Mouse (Mus musculus): ENCODE data around the gene Piwil1. TPM values are rescaled to one million over a fixed set of nuclear protein-coding genes. Genes with fewer than 3 reads are reported as not detected.
A peak's percentile ranks its signal among the peaks of the same experiment; 100 is the strongest.

Gene Piwil1
- total and polyA plus RNA-seq, 3 experiments: not detected

GRCm38 (mm10) chr5:128732416-128733014 lies 30.2 kb downstream of the Piwil1 start:
- H3K9me3 ChIP-seq (replicated peaks; ENCODE audit: insufficient read depth, low read length): no peaks in the 10 kb centered on the region
- H3K9ac ChIP-seq (ENCODE audit: control insufficient read depth, low read depth, low read length, poor library complexity, severe bottlenecking): no peak overlapping the region
- H3K36me3 ChIP-seq (ENCODE audit: control insufficient read depth in 1 of 2, insufficient read depth in 2 of 2, low read length in 2 of 2): no peaks in the 10 kb centered on the region
- DNase-seq (ENCODE audit: low read depth, low spot score): peak; percentile 3
- no peak overlapping the region for H3K4me3 ChIP-seq (ENCODE audit: control insufficient read depth in 1 of 2, insufficient read depth in 1 of 2, low read depth in 2 of 2, low read length in 2 of 2)
- no peak overlapping the region for H3K27ac ChIP-seq (ENCODE audit: control insufficient read depth, low read depth, low read length)
- no peaks in the 10 kb centered on the region for H3K27me3 ChIP-seq (ENCODE audit: control insufficient read depth in 1 of 2, insufficient read depth in 2 of 2, low read length in 2 of 2)
- TF ChIP-seq JUND (IDR thresholded peaks at IDR 0.05; ENCODE audit: low read depth, low read length) (no peak), NRF1 (IDR thresholded peaks at IDR 0.05; ENCODE audit: insufficient read depth, low read depth, low read length, poor library complexity, severe bottlenecking) (no peak), GABPA (IDR thresholded peaks at IDR 0.05; ENCODE audit: low read depth, low read length) (no peak), CTCF (IDR thresholded peaks at IDR 0.05 in 2 of 3, conservative IDR thresholded peaks at IDR 0.05 in 1 of 3; ENCODE audit: control insufficient read depth in 1 of 3, insufficient read depth in 1 of 3, low read depth in 2 of 3, low read length in 3 of 3, poor library complexity in 1 of 3, severe bottlenecking in 1 of 3) (peak in 2 of 3 experiments; percentile 4 to 20; a peak in 1 of 6 replicates)
- H3K79me2 ChIP-seq (ENCODE audit: control insufficient read depth, insufficient read depth, low read length, poor library complexity): no peaks in the 10 kb centered on the region
- no peaks in the 10 kb centered on the region for H3K4me1 ChIP-seq (ENCODE audit: control insufficient read depth in 1 of 2, insufficient read depth in 2 of 2, low read length in 2 of 2)

- H3K27me3 ChIP-seq (ENCODE audit: control insufficient read depth in 1 of 2, insufficient read depth in 2 of 2, low read length in 2 of 2): no peaks in the 10 kb centered on the region
- H3K79me2 ChIP-seq (ENCODE audit: control insufficient read depth, insufficient read depth, low read length, poor library complexity): no peaks in the 10 kb centered on the region
- TF ChIP-seq SMC3 (IDR thresholded peaks at IDR 0.05; ENCODE audit: low read depth, low read length) (peak; percentile 37; the same call in 1 of the 2 replicates), NRF1 (IDR thresholded peaks at IDR 0.05; ENCODE audit: insufficient read depth, low read depth, low read length, poor library complexity, severe bottlenecking) (no peak), ZC3H11A (IDR thresholded peaks at IDR 0.05; ENCODE audit: low read depth, low read length) (peak; percentile 21; the same call in 1 of the 2 replicates), CTCF (IDR thresholded peaks at IDR 0.05 in 2 of 3, conservative IDR thresholded peaks at IDR 0.05 in 1 of 3; ENCODE audit: control insufficient read depth in 1 of 3, insufficient read depth in 1 of 3, low read depth in 2 of 3, low read length in 3 of 3, poor library complexity in 1 of 3, severe bottlenecking in 1 of 3) (peak; percentile 49 to 68 (median 59)), MAX (IDR thresholded peaks at IDR 0.05; ENCODE audit: low read length) (no peak), USF2 (IDR thresholded peaks at IDR 0.05; ENCODE audit: borderline replicate concordance in 1 of 2, insufficient read depth in 1 of 2, low read depth in 1 of 2, low read length in 2 of 2) (no peak), MAFK (IDR thresholded peaks at IDR 0.05; ENCODE audit: borderline replicate concordance, low read depth, low read length) (no peak), ZMIZ1 (IDR thresholded peaks at IDR 0.05; ENCODE audit: low read depth, low read length) (no peak), RAD21 (IDR thresholded peaks at IDR 0.05; ENCODE audit: low read depth, low read length) (peak; percentile 55)
- H3K36me3 ChIP-seq (ENCODE audit: control insufficient read depth in 1 of 2, insufficient read depth in 2 of 2, low read length in 2 of 2): no peaks in the 10 kb centered on the region
- H3K4me3 ChIP-seq (ENCODE audit: control insufficient read depth in 1 of 2, insufficient read depth in 1 of 2, low read depth in 2 of 2, low read length in 2 of 2): no peak overlapping the region
- peak; percentile 41 for DNase-seq (ENCODE audit: low read depth, low spot score)
- no peaks in the 10 kb centered on the region for H3K4me1 ChIP-seq (ENCODE audit: control insufficient read depth in 1 of 2, insufficient read depth in 2 of 2, low read length in 2 of 2)
- no peak overlapping the region for H3K27ac ChIP-seq (ENCODE audit: control insufficient read depth, low read depth, low read length)
- no peak overlapping the region for H3K9ac ChIP-seq (ENCODE audit: control insufficient read depth, low read depth, low read length, poor library complexity, severe bottlenecking)
- H3K9me3 ChIP-seq (replicated peaks; ENCODE audit: insufficient read depth, low read length): no peaks in the 10 kb centered on the region
Measured at GRCm38 (mm10) chr5:128733955-128734354, 31.6 kb downstream of the Piwil1 start.

- Histone ChIP-seq H3K9ac (ENCODE audit: control insufficient read depth, low read depth, low read length, poor library complexity, severe bottlenecking) (no peak overlapping the region), H3K9me3 (replicated peaks; ENCODE audit: insufficient read depth, low read length) (no peaks in the 10 kb centered on the region), H3K4me1 (ENCODE audit: control insufficient read depth in 1 of 2, insufficient read depth in 2 of 2, low read length in 2 of 2) (no peaks in the 10 kb centered on the region), H3K27me3 (ENCODE audit: control insufficient read depth in 1 of 2, insufficient read depth in 2 of 2, low read length in 2 of 2) (no peaks in the 10 kb centered on the region), H3K27ac (ENCODE audit: control insufficient read depth, low read depth, low read length) (no peak overlapping the region), H3K4me3 (ENCODE audit: control insufficient read depth in 1 of 2, insufficient read depth in 1 of 2, low read depth in 2 of 2, low read length in 2 of 2) (no peak overlapping the region), H3K79me2 (ENCODE audit: control insufficient read depth, insufficient read depth, low read length, poor library complexity) (no peaks in the 10 kb centered on the region), H3K36me3 (ENCODE audit: control insufficient read depth in 1 of 2, insufficient read depth in 2 of 2, low read length in 2 of 2) (no peaks in the 10 kb centered on the region)
- no peak for DNase-seq (ENCODE audit: low read depth, low spot score)
- TF ChIP-seq TCF12 (IDR thresholded peaks at IDR 0.05; ENCODE audit: low read depth, low read length) (no peak), MYB (IDR thresholded peaks at IDR 0.05; ENCODE audit: low read depth, low read length) (no peak), GATA1 (IDR thresholded peaks at IDR 0.05; ENCODE audit: low read depth, low read length) (no peak), UBTF (IDR thresholded peaks at IDR 0.05; ENCODE audit: borderline replicate concordance, insufficient read depth, low read depth, low read length) (no peak), CHD2 (IDR thresholded peaks at IDR 0.05; ENCODE audit: low read length) (no peak), JUND (IDR thresholded peaks at IDR 0.05; ENCODE audit: low read depth, low read length) (no peak), NELFE (IDR thresholded peaks at IDR 0.05; ENCODE audit: low read depth, low read length) (no peak), POLR2AphosphoS2 (IDR thresholded peaks at IDR 0.05; ENCODE audit: low read length) (no peak), MAX (IDR thresholded peaks at IDR 0.05; ENCODE audit: low read length) (no peak), USF2 (IDR thresholded peaks at IDR 0.05; ENCODE audit: borderline replicate concordance in 1 of 2, insufficient read depth in 1 of 2, low read depth in 1 of 2, low read length in 2 of 2) (no peak), POLR2AphosphoS5 (IDR thresholded peaks at IDR 0.05; ENCODE audit: borderline replicate concordance, low read depth, low read length) (no peak), SMC3 (IDR thresholded peaks at IDR 0.05; ENCODE audit: low read depth, low read length) (no peak), USF1 (IDR thresholded peaks at IDR 0.05; ENCODE audit: low read depth, low read length) (no peak), MYC (IDR thresholded peaks at IDR 0.05; ENCODE audit: low read depth, low read length) (no peak), HCFC1 (IDR thresholded peaks at IDR 0.05; ENCODE audit: low read depth, low read length) (no peak), CTCF (IDR thresholded peaks at IDR 0.05 in 2 of 3, conservative IDR thresholded peaks at IDR 0.05 in 1 of 3; ENCODE audit: control insufficient read depth in 1 of 3, insufficient read depth in 1 of 3, low read depth in 2 of 3, low read length in 3 of 3, poor library complexity in 1 of 3, severe bottlenecking in 1 of 3) (no peak)
Measured at GRCm38 (mm10) chr5:128735921-128736320, 33.6 kb downstream of the Piwil1 start.
